Mouse (Mus musculus): ENCODE data around the gene Faf1.
"Not testable (repeated sequence)": the region's sequence is repeated elsewhere in the genome, so short reads cannot be mapped to it uniquely, and the experiment has no call there.

Gene Faf1

DNA sequence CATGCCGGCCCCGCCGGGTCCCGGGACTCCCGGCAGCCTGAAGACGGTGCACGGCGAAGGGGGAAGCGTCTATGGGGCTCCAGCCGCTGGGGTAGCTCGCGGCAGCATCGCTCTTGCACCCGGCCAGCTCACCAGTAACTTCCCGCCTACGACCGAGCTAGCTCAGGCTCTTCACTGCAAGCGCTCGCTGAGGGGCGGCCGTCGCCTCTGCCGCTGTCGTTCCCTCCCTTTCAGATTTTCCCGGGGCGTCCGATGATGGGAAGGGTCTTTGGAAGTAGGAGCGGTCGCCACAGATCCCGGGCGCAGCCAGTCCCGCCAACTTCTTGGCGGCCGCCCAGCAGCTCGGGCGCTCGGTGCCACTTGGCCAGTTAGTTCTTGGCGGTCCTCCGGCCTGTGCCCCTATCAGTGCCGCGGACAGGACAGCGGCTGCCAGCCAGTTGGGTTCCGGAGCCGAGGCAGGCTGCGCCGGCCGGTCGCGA, 10.4 kb upstream of the Faf1 start:
- DNase-seq (ENCODE audit: low read depth): no peak

DNA sequence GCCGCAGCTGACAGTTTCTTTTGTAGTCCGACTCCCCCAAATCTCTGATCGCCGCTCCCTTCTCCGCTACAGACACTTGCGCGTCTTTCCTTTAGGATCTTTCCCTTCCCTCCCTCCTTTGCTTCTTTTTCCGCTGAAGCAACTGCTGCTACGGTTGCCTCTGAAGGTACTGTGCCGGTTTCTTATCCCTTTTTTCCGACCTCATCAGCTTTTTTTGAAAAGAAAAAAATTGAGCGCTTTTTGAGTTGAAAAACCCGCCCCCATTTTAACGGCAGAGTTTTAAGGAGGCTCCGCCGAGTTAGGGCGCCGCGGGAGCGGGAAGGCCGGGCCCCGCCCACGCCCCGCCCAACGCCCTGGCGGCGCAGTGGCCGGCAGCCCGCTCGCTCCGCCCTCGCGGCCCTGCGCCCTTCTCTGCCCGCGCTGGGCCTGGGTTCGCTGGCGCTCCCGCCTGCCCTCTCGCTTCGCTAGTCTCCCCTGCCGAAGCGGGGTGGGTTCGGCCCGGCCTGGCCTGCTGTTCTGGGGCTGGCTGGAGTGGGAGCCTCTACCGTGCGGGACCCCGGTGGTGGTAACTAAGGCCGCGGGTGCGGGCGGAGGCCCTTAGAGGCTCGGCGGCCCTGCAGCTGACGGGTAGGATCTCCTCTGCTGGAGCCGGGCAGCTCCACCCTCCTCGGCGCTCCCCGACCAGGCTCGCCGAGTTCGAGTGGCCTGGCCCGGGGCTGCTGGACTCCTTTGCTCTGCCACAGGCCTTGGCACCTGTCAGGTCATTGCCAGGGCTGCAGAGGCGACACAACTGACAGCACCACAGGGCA, 9.7 kb upstream of the Faf1 start, which contains the start of gene Cdkn2c:
Cdkn2c (minus strand) TSS at position 729 of the 809 bp plus-strand sequence.
- DNase-seq (ENCODE audit: low read depth): peak; percentile 80

DNA sequence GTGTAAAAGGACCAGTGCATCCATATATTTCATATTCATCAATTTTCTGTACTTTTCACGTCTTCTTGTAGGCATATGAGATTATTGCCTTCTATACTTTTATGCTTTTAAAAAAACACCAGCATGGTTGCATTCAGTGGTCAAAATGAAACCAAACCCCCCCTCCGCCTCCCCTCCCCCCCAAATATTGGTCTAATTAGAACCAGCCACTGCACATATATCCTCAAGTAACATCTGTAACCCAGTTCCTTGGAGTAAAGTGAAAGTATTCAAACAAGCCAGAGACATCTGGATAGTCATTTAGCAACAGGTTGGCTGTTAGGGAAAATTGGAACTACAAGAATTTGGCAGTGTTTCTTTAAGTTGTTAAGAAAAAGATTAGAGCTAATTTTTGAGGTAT, 8.9 kb upstream of the Faf1 start:
- no peak for DNase-seq (ENCODE audit: low read depth)

DNA sequence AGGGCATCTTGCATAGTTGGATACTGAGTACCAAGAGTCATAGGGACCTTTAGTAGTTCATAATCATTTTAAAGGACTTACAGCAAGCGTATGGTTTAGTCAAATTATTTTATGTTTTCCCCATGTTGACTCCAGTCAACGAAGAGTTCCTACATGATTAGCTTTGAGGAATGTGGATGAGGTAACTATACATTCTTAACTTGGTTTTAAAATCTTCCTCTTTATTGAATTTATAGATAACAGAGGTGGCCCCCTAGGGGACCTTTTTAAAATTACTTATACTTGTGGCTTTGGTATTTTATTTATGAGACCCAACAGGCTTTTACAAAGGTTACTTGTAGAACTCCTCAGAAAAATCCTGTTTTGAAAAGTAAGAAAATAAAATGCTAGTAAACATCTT, 6.2 kb upstream of the Faf1 start:
- no peak for DNase-seq (ENCODE audit: low read depth)

DNA sequence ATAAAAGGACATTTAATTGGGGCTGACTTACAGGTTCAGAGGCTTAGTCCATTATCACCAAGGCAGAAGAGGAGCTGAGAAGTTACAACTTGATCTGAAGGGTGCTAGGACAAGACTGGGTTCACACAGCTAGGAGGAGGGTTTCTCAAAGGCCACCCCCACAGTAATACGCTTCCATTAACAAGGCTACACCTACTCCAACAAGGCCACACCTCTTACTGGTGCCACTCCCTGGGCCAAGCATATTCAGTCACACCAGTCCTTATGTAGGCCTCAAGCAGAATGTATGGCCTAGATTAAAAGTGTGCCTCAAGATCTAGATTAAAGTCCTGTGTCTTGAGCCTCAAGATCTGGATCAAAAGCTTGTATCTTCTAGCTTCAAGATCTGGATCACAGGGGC, 4.4 kb upstream of the Faf1 start:
- no peak for DNase-seq (ENCODE audit: low read depth)

DNA sequence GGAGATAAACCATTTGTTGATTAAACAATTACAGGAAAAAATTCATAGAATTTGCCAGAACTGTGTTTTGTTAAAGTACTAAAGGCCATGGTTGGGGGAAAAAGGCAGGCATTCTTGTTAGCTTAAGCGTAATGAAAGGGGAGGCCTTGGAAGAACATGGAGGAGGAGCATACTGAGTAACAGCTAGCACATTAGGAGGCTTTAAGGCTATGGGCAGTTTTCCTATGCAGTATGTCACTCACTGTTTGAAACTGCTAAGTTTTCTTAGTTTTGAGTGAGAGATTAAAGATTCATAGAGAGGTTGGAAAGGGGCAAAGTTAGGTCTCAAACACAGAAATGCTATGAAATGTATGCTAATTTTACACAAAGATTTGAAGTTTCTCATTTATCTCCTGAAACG, 2.3 kb upstream of the Faf1 start:
- no peak for DNase-seq (ENCODE audit: low read depth)

DNA sequence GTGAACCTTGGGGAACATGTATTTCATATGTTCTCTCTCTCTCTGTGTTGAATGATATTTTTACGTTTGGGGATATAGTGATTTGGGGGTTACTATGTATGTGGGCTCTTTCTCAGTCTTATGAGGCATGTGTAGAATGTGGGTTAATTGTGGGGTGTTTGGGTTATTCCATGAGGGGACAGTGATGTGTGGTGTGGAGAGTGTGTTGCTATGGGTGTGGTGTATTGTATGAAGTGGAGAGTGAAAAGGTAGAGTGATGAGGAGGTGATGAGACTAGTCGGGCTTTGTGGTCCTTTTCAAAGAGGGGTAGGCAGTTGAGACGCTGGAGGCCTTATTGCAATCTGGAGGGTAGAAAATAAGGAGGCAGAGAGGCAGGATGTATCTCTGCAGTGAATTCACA, 833 bp downstream of the Faf1 start:
- no peak for DNase-seq (ENCODE audit: low read depth)

DNA sequence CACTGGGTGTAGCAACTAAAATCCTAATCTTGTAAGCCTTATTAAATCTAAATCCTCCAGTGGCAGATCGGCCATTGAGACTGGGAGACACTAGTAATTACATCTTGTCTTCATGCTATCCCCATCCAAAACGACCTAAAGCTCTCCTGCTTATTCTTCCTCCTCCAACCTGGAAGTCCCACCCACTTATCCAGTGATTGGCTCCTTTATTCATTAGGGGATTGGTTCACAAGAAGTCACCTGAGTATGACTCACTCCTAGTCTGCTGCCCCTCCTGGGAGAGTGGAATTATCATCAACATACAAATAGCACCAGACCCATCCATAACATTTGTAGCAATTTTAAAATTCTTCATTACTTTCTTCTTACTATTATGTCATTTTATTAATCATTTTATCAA, 7.2 kb downstream of the Faf1 start:
- no peak for DNase-seq (ENCODE audit: low read depth)

DNA sequence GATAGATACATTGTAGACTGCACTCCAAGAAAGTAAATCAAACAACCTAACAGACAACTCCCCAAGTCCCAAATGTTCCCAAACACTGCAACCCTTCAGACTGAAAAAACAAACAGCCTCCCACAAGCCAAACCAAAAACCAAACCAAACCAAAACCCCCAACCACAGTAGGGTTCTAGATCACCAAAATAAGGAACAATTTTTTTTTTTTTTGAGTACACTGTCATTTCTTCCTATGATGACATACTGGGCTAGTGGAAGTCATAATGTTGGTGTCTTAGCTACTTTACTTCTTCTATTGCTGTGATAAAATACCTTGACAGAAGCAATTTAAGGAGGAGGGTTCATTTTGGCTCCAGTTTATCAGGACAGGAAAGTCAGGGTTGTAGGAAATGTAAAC, 16.3 kb downstream of the Faf1 start:
- DNase-seq (ENCODE audit: low read depth): no peak

DNA sequence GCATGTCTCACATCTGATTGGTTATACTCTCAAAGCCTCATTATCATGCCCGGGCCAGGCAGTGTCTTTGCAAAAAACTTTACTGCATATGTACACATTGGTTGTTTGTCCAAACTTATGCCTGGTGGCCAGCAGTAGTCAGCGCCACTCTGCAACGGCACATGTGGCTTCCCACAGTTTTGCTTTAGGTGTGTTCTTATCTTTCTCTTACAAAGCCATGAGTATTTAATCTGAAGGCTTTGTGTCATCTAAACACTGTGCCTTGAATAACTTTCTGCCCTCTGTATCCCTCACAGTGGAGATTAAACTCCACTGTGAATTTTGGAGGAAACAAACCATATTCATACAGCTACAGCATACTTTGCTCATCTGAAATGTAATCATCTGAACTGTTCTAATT, 24.3 kb downstream of the Faf1 start:
- not testable (repeated sequence) for DNase-seq (ENCODE audit: low read depth)

DNA sequence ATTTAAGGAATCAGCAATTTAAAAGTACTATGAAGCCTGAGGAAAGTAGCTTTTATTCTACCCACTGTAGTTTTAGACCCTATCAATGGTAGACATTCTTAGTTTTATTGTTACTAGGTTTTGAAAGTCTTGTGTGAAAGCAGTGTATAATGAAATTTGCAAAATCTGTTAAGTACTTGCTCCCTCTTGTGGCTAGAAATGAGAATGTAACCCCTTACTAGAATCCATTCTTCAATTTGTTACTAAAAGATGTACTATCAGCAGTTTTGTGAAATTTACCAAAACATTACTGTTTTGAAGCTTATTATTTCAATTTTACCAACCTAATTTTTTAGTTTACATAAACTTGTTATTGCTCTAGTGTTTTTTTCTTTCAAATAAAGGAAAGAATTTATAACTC, 27.2 kb downstream of the Faf1 start:
- peak; percentile 57 for DNase-seq (ENCODE audit: low read depth)

DNA sequence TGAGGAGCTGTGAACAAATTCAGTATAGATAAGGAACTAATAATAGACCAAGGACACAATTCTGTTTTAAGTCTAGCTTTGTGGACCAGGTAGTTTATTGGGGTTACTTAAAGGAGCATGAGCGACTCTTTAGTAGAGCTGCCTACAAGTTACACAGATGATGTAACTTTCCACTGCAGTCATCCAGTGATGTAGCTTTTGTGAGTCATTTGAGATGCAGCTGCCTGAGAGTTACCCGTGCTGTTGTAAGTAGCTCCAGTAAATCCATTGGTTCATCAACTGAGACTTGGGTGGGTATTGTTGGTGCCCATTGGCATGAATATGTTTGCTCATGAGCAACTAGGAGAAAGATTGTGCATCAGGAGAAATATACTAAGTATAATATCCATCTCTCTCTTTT, 29.0 kb downstream of the Faf1 start:
- DNase-seq (ENCODE audit: low read depth): no peak

DNA sequence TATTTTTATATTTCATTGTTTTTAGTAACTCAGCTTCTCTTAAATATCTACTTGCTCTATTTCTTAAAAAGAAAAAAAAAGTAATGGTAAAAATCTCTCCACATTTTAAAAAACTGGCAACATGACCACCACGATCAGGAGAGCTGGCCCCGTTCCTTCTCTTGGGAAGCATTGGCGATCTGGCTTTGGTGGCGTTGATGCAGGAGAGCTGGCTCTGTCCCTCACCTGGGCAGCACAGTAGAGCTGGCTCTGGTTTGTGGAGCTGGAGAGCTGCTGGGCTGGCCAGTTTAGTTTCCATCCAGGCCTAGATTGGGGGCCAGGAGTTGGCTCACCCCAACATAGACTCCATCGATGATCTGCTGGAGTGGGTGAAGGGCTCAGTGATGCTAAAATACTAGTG, 42.9 kb downstream of the Faf1 start:
- no peak for DNase-seq (ENCODE audit: low read depth)

DNA sequence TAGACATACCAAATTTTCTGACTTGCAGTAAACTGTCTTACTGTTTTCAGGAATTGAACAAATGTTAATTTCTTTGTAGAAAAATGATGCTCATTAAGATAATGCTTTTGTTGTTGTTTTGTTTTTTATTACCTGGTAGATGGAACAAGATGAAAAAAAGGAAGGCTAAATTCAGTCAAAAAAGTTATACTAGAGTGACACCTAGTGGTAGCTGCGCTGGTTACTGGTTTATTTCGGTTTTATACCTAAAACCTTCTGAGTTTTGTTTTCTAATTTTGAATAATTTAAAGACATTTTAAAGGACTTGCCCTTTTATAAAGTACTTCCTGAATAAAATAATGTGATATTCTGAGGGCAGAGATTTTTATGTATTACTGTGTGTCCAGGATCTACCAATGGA, 52.9 kb downstream of the Faf1 start:
- peak; percentile 53 for DNase-seq (ENCODE audit: low read depth)

DNA sequence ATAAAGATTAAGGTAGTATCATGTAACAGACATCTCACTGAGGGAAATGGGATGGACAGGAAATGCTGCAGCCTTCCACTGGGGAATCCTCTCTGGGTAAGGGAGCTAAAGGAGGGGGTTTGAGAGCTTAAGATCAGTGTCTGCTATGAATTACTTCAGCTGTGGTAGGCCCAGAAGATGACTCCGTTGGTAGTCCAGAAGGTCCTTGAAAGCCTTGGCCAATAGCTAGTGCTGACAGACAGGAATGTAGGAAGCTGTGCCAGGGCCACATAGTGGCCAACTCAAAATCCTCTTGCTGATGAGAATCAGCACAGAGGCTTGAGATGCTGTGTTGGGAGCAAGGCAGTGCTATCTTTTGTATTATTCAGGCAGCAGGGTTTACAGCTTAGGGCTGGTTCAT, 59.4 kb downstream of the Faf1 start:
- DNase-seq (ENCODE audit: low read depth): no peak

DNA sequence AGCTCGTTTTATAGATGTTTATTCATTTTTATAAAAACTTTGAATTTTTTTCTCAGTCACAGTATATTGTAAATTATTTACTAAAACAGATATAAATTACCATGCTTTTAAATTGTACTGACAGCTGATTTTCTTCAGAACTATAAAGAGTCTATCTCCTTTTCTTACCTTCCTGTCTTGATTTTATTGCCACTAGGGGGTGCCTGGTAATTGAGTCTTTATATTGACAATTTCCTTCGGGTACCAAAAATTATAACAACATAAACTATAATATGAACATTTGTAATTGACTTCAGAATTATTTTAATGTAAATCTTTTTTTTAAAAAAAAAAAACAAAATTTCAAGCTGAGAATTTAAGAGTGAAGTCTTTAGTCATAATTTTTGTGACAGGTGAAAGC, 67.6 kb downstream of the Faf1 start:
- peak; percentile 13 for DNase-seq (ENCODE audit: low read depth)

DNA sequence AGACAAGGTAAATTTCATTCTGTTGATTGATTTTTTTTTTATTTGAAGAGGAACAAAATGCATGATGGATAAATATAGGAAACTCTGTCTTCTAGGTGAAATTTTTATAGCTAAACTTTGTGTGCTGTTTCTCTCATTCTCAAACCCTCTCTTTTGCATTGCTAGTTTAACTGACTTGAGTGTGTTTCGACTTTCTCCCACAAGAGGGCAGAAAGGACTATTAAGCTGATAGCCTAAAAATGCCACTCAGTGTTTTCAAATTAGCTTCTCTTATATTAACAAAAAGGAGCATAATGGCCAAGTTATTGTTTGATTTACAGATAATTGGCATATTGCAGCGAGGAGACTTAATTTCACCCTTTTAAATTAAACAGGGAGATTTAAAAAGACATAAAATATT, 82.6 kb downstream of the Faf1 start:
- peak; percentile 37 for DNase-seq (ENCODE audit: low read depth)

DNA sequence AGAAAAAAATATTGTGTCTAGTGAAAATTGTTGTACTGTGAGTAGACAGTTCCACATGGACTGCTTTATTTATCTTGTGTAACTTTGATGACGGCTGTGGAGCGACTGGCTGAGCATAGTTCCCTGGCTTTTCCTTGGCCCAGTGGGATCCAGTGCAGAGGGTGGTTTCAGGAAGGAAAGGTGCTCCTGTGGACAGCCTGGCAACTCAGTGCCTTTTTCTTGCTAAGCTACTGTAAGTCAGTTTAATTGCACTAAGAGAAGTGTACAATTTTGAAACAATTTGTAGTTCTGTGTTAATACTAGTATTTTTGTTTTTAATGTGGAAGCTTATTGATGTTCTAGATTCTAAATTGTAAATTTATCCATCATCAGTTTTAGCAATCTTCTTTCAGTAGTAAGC, 83.5 kb downstream of the Faf1 start:
- no peak for DNase-seq (ENCODE audit: low read depth)

DNA sequence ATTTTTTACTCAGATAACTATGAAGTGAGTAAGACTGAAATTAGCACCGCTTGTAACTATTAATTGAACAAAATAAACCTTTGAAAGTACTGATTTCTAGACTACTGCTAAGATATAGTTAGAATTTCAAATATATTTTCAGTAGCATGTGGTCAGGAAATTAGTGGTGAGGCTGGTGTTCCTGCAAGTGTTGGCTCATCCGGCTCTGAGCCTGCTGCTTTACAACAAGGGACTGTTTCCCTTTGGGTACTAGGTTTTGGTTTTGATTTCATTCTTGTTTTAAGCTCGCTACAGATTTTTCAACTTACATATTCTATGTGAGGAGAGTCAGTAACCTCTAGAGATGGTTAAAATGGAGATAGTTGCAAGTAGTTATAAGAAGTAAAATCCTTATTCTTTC, 84.1 kb downstream of the Faf1 start:
- DNase-seq (ENCODE audit: low read depth): no peak

DNA sequence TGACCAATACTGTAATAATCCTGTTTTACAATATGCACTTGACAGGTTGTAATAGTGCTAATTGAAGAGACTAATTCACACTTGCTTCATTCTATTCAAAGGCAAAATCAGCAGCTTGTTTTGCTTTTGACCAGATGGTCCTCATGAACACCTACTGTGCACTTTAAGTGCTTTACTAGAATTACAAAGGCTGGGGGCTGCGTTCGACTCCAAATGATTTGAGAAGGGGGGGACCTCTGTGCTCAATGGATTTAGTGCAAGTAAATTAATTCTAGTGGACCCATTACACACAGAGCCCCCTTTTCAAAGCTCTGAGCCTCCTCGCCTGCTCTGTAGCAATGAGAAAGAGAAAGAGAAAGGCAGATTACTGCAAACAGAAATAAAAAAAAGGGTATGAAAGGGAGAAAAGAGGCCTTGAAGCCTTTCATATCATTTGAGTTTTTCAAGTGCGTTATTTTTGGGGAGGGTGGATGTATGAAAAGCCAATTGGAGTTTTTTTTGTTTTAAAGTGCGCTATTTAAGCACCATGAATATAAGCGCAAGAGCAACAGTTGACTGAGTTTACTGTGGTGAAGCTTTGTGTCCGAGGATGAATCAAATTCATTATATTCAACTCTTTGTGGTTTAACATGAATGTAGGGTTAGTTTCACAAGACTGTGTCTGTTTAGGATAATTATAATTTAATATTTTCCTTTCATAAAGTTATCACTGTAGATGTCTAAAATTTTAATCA, 86.5 kb downstream of the Faf1 start:
- no peak for DNase-seq (ENCODE audit: low read depth)

DNA sequence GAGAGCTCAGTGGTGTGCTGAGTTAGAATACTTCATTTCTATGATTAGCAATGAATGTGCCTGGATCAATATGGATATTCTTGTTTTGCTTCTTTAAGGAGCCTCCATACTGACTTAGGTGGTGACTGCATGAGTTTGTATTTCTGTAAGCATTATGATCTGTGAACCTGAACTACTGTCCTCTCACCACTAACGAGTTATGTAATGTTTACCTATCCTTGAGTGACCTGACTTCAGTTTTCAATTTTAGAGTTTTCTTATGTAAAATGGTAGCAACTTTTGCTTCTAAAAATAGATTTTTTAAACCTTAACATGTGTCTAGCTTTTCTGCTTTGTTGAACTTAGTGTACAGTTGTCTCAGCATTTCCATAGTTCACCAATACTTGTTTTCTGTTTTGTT, 92.7 kb downstream of the Faf1 start:
- DNase-seq (ENCODE audit: low read depth): no peak

DNA sequence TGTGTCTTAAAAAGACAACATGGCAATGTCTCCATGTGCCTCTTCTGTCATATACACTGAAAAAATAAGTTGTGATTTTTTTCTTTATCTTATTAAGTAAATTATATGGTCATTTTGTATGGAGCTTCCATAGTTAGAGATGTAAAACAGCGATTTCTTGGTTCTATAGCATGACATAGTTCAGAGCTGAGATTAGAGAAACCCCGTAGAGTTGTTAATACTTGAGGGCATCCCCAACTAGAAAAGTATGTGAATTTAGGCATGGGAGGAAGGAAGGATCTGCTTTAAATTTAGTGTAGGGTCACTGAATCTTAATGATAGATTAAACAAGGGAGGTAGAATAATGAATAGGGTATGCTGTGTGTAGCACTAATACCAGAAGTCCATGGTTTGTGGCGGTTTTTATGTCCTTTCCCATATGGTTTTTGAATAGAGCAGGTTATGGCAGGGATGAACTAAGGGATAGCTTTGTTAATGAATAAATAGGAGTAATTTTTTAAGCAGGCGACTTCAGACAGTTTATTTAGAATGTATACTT, 106.3 kb downstream of the Faf1 start:
- DNase-seq (ENCODE audit: low read depth): no peak

DNA sequence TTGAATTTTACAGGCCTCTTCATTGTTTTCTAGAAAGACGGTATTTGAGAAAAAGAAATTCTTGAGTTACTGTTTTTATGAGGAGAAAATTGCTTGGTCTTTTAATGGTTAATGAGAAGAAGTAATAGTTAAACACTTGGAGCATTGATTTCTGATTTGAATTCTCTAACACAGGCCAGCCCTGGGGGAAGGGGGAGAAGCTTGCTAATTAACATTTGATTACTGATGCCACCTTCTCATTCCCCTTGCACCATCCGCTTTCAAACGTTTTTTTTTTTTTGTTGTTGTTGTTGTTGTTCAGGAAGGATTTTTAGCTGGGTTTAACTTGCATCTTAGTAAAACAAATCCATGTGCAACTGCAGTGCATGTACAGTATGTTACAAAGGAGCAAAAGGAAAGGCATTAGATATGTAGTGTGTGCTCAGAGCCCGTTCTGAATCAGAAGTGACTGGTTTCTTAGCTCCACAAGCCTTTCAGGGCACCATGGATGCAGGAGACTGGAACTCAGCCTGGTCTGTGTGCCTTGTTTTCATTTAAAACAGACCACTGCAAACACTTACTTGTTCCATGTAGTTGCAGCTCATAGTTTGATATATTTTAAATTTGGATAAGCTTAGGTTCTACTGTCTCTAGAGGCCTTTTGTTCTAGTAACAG, 113.1 kb downstream of the Faf1 start:
- no peak for DNase-seq (ENCODE audit: low read depth)

Data from c-Kit-positive CD71-positive TER-119-negative erythroid progenitor cells, embryonic 14.5 days (primary cell).